Mouse (Mus musculus) stomach, postnatal 0 days (tissue): ENCODE measurements at regions not wholly inside any gene's neighbourhood (a gene's known extent, or its start where the extent isn't known, plus 50 kb on each side); places are given as distances from the start of the nearest gene placed in this dataset.

Source experiments
- CTCF ChIP-seq: IDR thresholded peaks from 2 replicates; pipeline ENCODE4 v1.5.1; 2016; ENCODE audit warnings: antibody characterized with exemption, low read depth, mild to moderate bottlenecking, moderate library complexity
- EP300 ChIP-seq: optimal IDR thresholded peaks from 2 replicates; pipeline ENCODE3; 2016; ENCODE audit warnings: antibody characterized with exemption

- TF ChIP-seq CTCF (no peak), EP300 (no peak)
Measured at GRCm38 (mm10) chr19:17904120-17904519, 66.7 kb upstream of the Pcsk5 start.
